Mouse (Mus musculus) ES-E14 (cell line): Measurements from ENCODE around the gene Vmn1r21. TPM values are rescaled to one million over a fixed set of nuclear protein-coding genes. Genes with fewer than 3 reads are reported as not detected.
A peak's percentile ranks its signal among the peaks of the same experiment; 100 is the strongest.

Experiments used
- DNase-seq: peaks from one replicate; pipeline ENCODE4 v3.0.0-alpha.2; 2013; ENCODE audit warnings: low read depth, low spot score
- H3K27ac ChIP-seq: 2 replicates; pipeline ENCODE4 v1.5.1; 2012; ENCODE audit warnings: low read depth, mild to moderate bottlenecking, low read length, moderate library complexity, mixed read lengths; ENCODE audit not compliant: poor library complexity, insufficient read depth, severe bottlenecking
- H3K36me3 ChIP-seq: 2 replicates; pipeline ENCODE4 v1.6.1; 2012; ENCODE audit warnings: mild to moderate bottlenecking, low read length, moderate library complexity, mixed read lengths; ENCODE audit not compliant: control insufficient read depth, poor library complexity, insufficient read depth, severe bottlenecking
- H3K4me1 ChIP-seq, 2 experiments: fragments of 150-350 bp in 1 of 2; sonication (generic) in 1 of 2; 2 replicates each; pipeline ENCODE4 v1.6.1; 2012; ENCODE audit warnings: low read length in 2 of 2, mild to moderate bottlenecking in 1 of 2, mixed read lengths in 1 of 2; ENCODE audit not compliant: control insufficient read depth in 2 of 2, insufficient read depth in 2 of 2, poor library complexity in 1 of 2
- H3K4me3 ChIP-seq, 2 experiments: fragments of 150-350 bp in 1 of 2; sonication (generic) in 1 of 2; 2 replicates each; pipeline ENCODE4 v1.5.1; 2012; ENCODE audit warnings: low read length in 2 of 2, low read depth in 1 of 2, mild to moderate bottlenecking in 1 of 2, mixed read lengths in 1 of 2; ENCODE audit not compliant: insufficient read depth in 1 of 2, poor library complexity in 1 of 2, severe bottlenecking in 1 of 2
- H3K9ac ChIP-seq: 2 replicates; pipeline ENCODE4 v1.6.1; 2012; ENCODE audit warnings: low read depth, mild to moderate bottlenecking, low read length, mixed read lengths; ENCODE audit not compliant: poor library complexity, insufficient read depth, severe bottlenecking
- H3K9me3 ChIP-seq: fragments of 150-350 bp; sonication (generic); 2 replicates; pipeline ENCODE4 v1.6.1; 2012; ENCODE audit warnings: low read depth, mild to moderate bottlenecking, low read length; ENCODE audit not compliant: control insufficient read depth, insufficient read depth
- CHD2 ChIP-seq: IDR thresholded peaks from 2 replicates; pipeline ENCODE4 v1.6.1; 2014; ENCODE audit warnings: mild to moderate bottlenecking, low read depth, low read length, inconsistent platforms
- HCFC1 ChIP-seq: IDR thresholded peaks from 2 replicates; pipeline ENCODE4 v1.6.1; 2012; ENCODE audit warnings: low read length, inconsistent platforms, borderline replicate concordance; ENCODE audit not compliant: insufficient read depth
- MAFK ChIP-seq: IDR thresholded peaks from 2 replicates; pipeline ENCODE4 v1.6.1; 2014; ENCODE audit warnings: mild to moderate bottlenecking, low read depth, low read length, inconsistent platforms; ENCODE audit not compliant: insufficient read depth
- ZC3H11A ChIP-seq: IDR thresholded peaks from 2 replicates; pipeline ENCODE4 v1.6.1; 2012; ENCODE audit warnings: low read depth, mild to moderate bottlenecking, inconsistent platforms, low read length, borderline replicate concordance
- ZNF384 ChIP-seq: IDR thresholded peaks from 2 replicates; pipeline ENCODE4 v1.6.1; 2012; ENCODE audit warnings: low read depth, low read length, inconsistent platforms
- in situ Hi-C, 2 experiments: fragments of 600-800 bp; cut with MboI; formaldehyde crosslinking; loops; one replicate each; pipeline ENCODE4 v1.15.1; 2025; ENCODE audit warnings: low sequenced_read_pairs in 2 of 2, inconsistent platforms in 1 of 2; ENCODE audit not compliant: unreplicated experiment in 2 of 2
- total RNA-seq: library from RNA; depleted of rRNA; stranded (reverse); fragments of 300-350 nt; gene quantifications from 2 replicates; pipeline ENCODE4 v1.2.3, GENCODE M21; 2012

Vmn1r21 gene
- total RNA-seq, 1 experiment: not detected

GRCm38 (mm10) chr6:57825259-57825715, 24.9 kb downstream of the Vmn1r21 start:
- no peak overlapping the region for H3K27ac ChIP-seq
- peak overlapping the region; percentile 67 to 79 for H3K4me3 ChIP-seq
- H3K4me1 ChIP-seq: no peaks in the 10 kb centered on the region
- in situ Hi-C loops: no loop called here
- TF ChIP-seq MAFK (no peak), ZC3H11A (no peak), CHD2 (no peak), HCFC1 (no peak), ZNF384 (no peak)
- H3K36me3 ChIP-seq: no peaks in the 10 kb centered on the region
- H3K9me3 ChIP-seq: no peaks in the 10 kb centered on the region
- peak overlapping the region; percentile 65 for H3K9ac ChIP-seq
- DNase-seq: peak; percentile 22

GRCm38 (mm10) chr6:57824422-57825258, 25.5 kb downstream of the Vmn1r21 start, which contains the start of gene Vopp1:
Gene Vopp1, minus strand, starts transcription at chr6:57825159.
- in situ Hi-C loops: no loop called here

GRCm38 (mm10) chr6:57823461-57823860, 26.7 kb downstream of the Vmn1r21 start:
- no peak for DNase-seq
- in situ Hi-C loops: no loop called here

More at GRCm38 (mm10) chr6:57824422-57825258, 25.5 kb downstream of the Vmn1r21 start, which contains the start of gene Vopp1:
- Histone ChIP-seq H3K4me3 (peak within 1 kb of the TSS; percentile 67 to 79), H3K4me1 (no peaks in the 10 kb centered on the region), H3K36me3 (no peaks in the 10 kb centered on the region), H3K9ac (peak within 1 kb of the TSS; percentile 65), H3K27ac (no peak within 1 kb of the TSS), H3K9me3 (no peaks in the 10 kb centered on the region)
- TF ChIP-seq MAFK: no peak
- TF ChIP-seq CHD2: no peak
- no peak for TF ChIP-seq ZC3H11A
- TF ChIP-seq ZNF384: no peak
- no peak for TF ChIP-seq HCFC1
- peak; percentile 12 for DNase-seq

GRCm38 (mm10) chr6:57822648-57823410, 27.3 kb downstream of the Vmn1r21 start:
- H3K9me3 ChIP-seq: no peaks in the 10 kb centered on the region
- H3K36me3 ChIP-seq: no peaks in the 10 kb centered on the region
- H3K4me1 ChIP-seq: no peaks in the 10 kb centered on the region
- DNase-seq: no peak
- no peak overlapping the region for H3K4me3 ChIP-seq
- in situ Hi-C loops: no loop called here
- no peak overlapping the region for H3K9ac ChIP-seq
- TF ChIP-seq MAFK: no peak
- no peak for TF ChIP-seq ZC3H11A
- no peak for TF ChIP-seq CHD2
- no peak for TF ChIP-seq HCFC1
- TF ChIP-seq ZNF384: no peak
- H3K27ac ChIP-seq: no peak overlapping the region

More at GRCm38 (mm10) chr6:57823461-57823860, 26.7 kb downstream of the Vmn1r21 start:
- no peak overlapping the region for H3K27ac ChIP-seq
- no peak overlapping the region for H3K9ac ChIP-seq
- no peaks in the 10 kb centered on the region for H3K9me3 ChIP-seq
- H3K4me3 ChIP-seq: no peak overlapping the region
- H3K4me1 ChIP-seq: no peaks in the 10 kb centered on the region
- TF ChIP-seq ZNF384: no peak
- TF ChIP-seq MAFK: no peak
- TF ChIP-seq ZC3H11A: no peak
- TF ChIP-seq CHD2: no peak
- no peak for TF ChIP-seq HCFC1
- no peaks in the 10 kb centered on the region for H3K36me3 ChIP-seq
